Mouse (Mus musculus) embryo, embryonic 10 days (tissue): ENCODE measurements around the gene Sdhb.
A peak's percentile ranks its signal among the peaks of the same experiment; 100 is the strongest.

ENCODE experiments used
- DNase-seq: peaks from one replicate; pipeline ENCODE4 v3.0.0-alpha.2; 2015; ENCODE audit warnings: low spot score

The Sdhb gene

GRCm38 (mm10) chr4:140977886-140978692 is 17.1 kb downstream of the Sdhb start:
- DNase-seq = no peak

- DNase-seq = no peak
These were observed 20.6 kb downstream of the Sdhb start for GRCm38 (mm10) chr4:140981605-140982004.

DNA sequence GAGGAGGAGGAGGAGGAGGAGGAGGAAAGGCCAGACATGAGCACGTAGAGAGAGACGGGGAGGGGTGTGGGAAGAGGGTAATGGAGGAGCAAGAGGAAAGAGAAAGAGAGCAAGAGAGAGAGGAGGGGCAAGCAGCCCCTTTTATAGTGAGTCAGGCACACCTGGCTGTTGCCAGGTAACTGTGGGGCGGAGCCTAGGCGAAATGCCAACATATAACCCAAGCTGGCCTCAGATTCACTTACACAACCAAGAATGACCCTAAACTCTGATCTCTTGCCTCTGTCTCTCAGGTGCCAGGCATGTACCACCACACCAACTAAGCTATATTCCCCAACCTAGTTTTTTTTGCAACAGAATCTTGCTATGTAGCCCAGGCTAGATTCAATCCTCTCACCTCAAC is 21.8 kb downstream of the Sdhb start:
- no peak for DNase-seq

GRCm38 (mm10) chr4:140983442-140983841 is 22.4 kb downstream of the Sdhb start:
- DNase-seq = no peak

- no peak for DNase-seq
These were observed 23.5 kb downstream of the Sdhb start for GRCm38 (mm10) chr4:140984544-140984943.

- no peak for DNase-seq
These were observed 25.2 kb downstream of the Sdhb start for GRCm38 (mm10) chr4:140986024-140986710.

DNA sequence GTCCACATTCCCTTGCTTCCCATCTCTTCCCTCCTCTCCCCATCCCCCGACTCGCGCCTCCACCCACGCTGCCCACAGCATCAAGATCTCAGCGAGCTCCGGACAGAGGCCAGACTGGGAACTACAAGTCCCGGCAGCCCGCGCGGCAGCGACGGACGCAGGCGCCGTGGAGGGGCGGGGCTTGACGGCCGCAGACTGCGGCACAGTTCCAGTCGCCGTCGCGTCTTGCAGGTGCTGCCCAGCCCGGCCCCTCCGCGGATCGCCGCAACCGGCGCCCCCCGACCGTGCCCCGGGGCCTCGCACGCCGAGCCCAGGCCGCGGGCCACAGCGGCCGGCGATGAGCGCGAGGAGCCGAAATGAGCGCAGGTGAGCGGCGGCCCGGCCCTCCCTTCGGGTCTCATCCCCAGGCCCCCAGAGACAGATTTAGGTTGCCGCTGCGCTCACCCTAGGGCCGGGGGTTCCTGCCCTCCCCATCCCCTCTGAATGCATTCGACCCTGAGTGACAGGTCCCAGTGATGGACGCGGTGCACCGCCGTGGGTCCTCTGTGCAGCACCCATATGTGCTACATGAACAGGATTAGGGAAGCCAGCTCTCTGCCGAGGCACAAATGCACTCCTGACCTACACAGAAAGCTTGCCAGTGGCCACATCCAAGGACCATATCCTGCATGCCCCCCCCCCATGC is 25.9 kb downstream of the Sdhb start, which contains the start of gene Atp13a2:
TSS of gene Atp13a2 (plus strand) at position 163 of the 685 bp plus-strand sequence.
- DNase-seq = peak; percentile 91

DNA sequence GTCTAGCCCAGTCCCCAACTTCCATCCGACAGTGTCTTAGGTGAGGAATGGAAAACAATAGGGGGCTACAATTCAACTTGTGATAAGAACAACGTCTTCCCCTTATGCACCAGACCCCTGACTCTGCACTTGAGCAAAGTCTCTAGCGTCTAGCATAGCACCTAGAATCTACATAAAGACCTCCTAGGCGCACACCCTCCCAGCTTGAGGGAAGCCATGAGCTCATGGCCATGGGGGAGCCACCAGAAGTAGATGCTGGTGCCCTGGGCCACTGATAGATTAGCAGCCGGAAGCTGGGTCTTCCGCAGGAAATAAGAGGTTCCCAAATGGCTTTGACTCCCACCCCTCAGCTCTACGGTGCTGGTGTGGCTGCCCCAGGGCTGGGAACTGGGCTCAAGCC is 26.5 kb downstream of the Sdhb start:
- no peak for DNase-seq

GRCm38 (mm10) chr4:140988706-140989290 is 27.8 kb downstream of the Sdhb start:
- DNase-seq = no peak

DNA sequence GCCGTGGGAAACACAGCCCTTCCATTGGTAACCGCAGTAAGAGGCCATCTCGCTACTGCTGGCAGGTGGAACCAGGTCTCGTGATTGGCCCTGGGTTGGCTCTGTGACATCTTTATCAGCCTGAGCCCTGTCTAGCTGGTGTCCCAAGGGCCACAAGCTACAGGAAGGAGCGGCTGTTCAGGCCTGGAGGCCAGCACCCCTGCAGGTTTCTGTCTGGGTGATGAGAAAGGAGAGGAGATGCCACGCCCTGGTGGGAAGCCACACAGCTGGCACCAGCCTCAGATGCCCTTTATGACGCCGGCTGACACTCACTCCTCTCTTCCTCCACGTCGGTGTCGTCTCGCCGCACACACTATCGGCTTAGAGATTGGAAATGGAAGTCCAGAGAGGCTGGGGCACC is 28.4 kb downstream of the Sdhb start:
- no peak for DNase-seq

DNA sequence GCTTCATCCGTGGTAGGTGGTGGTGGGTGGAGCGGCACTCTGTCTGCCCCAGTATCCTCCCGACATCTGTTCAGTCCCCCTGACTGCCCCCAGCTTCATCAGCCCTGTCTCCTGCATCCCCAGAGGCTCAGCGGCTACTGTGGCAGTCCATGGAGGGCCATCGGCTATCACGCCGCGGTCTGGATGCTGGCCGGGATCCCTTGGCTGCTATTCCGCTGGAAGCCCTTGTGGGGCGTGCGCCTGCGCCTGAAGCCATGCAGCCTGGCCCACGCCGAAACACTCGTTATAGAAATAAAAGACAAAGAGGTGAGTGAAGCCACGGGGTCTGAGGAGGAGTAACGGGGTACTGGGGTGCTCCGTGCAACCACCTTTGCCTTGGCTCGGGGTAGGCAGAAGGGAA is 31.2 kb downstream of the Sdhb start:
- no peak for DNase-seq

DNA sequence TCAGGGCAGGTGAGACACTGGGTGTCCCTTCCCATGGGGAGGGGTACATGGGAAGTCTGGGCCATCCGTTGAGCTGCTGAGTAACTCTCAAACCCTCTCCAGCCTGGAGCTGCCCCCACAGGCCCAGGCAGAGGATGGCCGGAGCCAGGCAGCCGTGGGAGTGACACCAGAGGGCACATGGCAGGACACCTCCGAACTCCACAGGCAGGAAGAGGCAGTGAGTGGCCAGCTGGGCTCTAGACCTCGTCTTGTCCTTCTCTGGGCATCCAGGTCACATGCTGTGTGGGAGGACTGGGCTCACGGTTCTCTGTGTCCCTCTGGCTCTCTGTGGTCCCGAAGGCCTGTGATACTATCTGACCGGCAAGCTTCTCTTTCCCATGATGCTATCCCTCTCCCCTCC is 32.8 kb downstream of the Sdhb start:
- no peak for DNase-seq

GRCm38 (mm10) chr4:140995811-140996210 is 34.8 kb downstream of the Sdhb start:
- no peak for DNase-seq

GRCm38 (mm10) chr4:140996812-140997211 is 35.8 kb downstream of the Sdhb start:
- no peak for DNase-seq

DNA sequence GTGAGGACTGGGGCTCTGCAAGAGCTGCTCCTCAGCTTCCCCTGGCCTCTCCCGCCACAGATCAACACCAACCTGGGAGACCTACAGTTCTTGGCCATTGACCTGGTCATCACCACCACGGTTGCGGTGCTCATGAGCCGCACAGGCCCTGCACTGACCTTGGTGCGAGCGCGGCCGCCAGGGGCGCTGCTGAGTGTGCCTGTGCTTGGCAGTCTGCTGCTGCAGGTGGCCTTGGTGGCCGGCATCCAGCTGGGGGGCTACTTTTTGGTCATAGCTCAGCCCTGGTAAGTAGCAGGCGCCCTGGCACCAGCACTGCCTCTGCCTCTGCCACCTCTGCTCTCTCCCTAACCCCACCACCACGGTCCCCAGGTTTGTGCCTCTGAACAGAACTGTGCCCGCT is 45.0 kb downstream of the Sdhb start:
- no peak for DNase-seq

- no peak for DNase-seq
These were observed 47.0 kb downstream of the Sdhb start for GRCm38 (mm10) chr4:141008028-141008427.

DNA sequence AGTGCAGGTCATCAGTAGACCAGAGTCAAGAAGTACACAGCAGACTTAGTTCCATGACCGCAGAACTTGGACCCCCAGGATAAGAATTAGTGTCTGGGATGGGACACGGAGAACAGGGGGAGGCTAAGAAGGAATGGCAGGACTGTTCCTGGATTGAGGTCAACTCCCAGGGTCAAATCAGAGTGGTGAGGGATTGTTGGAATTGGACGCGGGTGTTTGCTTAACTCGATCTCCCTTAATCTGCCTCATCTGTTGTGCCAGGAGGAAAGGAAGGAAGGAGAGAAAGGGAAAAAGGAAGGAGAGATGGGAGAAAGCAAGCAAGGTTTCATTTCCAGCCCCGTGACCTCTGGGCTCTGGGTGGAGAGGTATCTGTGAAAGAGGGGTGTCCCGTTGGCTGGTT is 49.1 kb downstream of the Sdhb start, which contains the start of gene Mfap2:
TSS of gene Mfap2 (plus strand) at position 301 of the 400 bp plus-strand sequence.
- DNase-seq = no peak

- DNase-seq = peak; percentile 84
These were observed 49.5 kb downstream of the Sdhb start for GRCm38 (mm10) chr4:141010526-141010925.

DNA sequence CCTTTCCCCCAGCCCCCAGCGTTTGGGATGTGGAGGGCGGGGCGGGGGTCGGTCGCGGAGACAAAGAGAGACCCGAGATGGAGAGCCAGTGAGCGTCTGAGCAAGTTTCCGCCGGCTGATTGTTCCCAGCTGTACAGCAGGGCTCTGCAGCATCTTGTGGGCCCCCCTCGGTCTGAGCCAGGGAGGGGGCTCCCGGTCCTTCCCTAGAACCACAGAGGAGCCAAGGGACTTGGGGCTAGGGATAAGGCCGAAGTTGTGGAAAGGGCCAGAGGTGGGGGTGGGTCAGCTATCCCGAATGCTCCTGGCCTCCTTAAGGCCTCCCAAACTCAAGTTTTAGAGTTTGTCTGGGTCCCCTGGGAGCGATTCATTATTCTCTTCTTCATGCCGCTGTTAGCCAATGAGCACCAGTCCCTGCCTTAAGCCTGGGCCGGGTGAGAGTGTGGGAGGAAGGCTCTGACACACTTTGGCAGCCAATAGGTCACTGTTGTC is 50.0 kb downstream of the Sdhb start:
- peak; percentile 76 for DNase-seq

- no peak for DNase-seq
These were observed 50.7 kb downstream of the Sdhb start for GRCm38 (mm10) chr4:141011556-141012328.

GRCm38 (mm10) chr4:141012558-141012957 is 51.6 kb downstream of the Sdhb start:
- no peak for DNase-seq
